Mouse (Mus musculus): ENCODE data around the gene Rmdn3.

The Rmdn3 gene

DNA sequence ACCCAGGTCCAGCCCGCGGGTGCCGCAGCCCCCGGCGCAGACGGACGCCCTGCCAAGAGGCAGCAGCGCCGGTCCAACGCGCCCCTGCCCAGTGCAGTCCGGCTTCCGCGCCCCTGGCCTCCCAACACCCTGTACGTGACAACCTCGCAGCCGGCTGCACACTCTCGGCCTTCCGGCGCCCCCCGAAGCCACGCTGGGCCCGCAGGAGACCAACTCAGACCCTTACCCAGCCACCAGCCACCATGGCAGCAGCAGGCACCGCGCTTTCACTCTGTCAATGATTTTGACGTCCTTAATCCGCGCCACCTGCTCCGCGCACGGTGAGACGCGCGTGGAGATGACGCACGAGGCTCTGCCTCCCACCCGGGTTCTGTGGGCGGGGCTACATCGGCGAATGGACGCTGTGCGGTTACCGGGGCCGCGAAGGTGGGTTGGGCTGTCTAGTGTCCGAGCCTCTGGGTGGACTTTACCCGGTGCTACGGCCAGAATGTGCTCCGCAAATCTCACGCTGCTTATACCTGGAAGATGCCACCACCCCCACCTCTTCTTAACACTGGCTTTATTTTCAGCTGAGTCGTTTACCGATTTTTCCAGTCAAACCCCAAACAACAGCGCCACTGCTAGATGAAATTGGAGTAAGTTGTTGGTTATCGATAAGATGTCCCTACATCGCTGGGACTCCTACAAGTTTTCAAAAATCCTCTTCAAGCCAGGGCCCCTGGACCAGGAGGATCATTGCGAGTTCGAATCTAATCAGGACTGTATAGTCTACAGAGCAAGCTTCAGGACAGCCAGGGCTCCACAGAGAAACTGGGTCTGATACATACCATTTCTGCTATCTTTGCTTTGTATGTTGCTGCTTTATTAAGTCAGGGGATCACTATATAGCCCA lies at the start of gene Rmdn3:
Gene Rmdn3, minus strand, starts transcription at position 354 of the 892 bp plus-strand sequence.
- ATAC-seq (ENCODE audit: low TSS enrichment), result peak; percentile 93

DNA sequence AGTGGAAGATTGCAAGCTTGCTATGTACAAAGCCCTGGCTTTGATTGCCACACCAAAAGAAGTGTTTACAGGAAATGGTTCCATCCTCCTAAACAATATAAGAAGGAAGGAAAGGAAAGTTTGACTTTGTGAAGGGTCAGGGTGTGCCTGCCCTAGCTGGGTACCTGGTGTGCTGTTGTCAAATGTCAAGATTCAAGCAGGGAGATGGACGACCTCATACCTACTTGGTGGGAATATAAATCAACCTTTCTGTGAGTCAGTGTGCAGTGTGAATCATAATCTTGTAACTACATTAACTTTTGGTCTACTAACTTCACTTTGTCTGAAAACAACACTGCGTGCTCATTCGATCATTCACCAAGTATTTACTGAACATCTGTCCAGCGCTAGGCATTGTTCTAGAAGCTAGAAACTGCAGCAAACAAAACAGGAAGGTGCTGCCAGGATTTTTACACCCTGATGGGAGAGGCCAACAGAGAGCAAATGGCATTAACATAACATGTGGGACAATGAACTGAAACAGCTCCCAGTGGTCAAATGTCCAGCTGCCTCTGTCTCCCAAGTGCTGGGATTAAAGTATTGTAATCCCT lies 47.1 kb upstream of the Rmdn3 start:
- no peak for ATAC-seq (ENCODE audit: low TSS enrichment)

DNA sequence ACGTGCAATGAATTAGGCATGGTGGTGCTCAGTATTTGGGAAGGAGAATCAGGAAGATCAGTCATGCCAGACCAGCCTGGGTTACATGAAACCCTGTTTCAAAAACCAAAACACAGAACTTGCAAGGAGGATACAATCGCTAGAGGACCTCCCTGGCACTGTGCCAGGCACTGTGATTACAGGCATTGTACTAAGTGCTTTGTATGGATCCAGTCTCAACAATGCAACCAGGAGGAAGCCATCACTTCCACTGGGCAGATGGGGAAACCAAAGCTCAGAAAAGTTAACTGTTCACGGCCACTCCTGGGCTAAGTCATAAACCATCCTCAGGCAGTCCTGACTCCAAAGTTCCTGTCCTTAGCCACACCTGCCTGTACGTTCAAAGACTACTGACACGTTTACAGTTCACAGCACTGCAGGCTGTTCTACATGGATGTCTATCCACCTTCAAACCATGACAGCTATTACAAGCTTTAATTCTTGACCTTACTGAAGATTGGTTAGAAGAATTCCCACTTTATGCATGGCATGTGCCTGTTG lies 46.1 kb upstream of the Rmdn3 start:
- no peak for ATAC-seq (ENCODE audit: low TSS enrichment)

DNA sequence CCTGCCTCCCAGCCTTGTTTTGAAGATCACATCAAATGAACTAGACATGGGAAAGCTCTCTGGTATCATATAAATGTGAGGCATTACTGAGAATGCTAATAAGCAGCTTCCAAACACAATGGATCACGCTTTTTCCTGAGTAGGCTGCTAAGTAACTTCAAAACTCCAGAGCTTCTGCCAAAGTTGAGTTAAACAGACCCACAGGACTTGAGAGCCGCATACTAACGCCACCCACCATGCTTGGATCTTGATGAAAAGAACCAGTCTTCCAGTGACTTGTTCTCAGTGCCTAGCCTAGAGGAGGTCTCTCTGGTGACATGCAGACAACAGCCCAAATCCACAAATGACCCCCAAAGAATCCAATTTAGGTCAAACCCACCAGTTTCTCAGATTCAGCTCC lies 42.1 kb upstream of the Rmdn3 start:
- ATAC-seq (ENCODE audit: low TSS enrichment), result peak; percentile 62

DNA sequence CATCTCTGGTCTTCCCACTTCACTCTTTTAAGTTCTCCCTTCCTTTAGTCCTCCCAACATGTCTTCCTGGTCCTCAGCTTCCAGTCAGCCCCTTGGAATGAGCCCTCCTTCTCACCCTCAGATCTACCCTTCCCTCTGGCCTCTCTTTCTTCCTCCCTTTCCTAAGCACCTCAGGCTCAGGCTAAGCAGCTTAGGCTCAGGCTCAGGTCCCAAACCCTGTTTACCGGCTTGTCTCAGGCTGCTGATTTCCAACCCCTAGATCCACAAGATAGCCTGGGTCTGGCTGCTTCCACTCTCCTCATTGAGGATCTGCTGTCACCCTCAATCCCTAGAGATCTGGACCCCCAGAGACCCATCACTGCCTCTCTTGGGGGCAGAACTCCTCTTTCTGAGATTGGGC lies 41.2 kb upstream of the Rmdn3 start:
- ATAC-seq (ENCODE audit: low TSS enrichment), result no peak

DNA sequence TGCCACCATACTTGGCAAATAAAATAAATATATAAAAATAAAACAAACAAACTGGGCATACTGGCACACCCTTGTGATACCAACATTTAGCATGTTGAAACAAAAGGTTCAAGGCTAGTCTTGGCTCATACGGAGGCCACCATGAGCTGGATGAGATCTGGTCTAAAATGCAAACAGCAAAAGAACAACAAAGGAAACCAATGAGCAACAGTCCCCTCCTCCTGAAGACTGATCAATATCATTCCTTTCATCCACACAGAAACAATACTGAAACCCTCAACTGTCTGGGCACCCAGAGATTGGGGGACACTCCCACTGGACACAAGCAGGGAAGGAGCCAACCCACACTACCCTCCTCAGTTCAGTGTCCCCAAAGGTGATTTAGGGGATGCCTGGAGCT lies 40.7 kb upstream of the Rmdn3 start:
- no peak for ATAC-seq (ENCODE audit: low TSS enrichment)

DNA sequence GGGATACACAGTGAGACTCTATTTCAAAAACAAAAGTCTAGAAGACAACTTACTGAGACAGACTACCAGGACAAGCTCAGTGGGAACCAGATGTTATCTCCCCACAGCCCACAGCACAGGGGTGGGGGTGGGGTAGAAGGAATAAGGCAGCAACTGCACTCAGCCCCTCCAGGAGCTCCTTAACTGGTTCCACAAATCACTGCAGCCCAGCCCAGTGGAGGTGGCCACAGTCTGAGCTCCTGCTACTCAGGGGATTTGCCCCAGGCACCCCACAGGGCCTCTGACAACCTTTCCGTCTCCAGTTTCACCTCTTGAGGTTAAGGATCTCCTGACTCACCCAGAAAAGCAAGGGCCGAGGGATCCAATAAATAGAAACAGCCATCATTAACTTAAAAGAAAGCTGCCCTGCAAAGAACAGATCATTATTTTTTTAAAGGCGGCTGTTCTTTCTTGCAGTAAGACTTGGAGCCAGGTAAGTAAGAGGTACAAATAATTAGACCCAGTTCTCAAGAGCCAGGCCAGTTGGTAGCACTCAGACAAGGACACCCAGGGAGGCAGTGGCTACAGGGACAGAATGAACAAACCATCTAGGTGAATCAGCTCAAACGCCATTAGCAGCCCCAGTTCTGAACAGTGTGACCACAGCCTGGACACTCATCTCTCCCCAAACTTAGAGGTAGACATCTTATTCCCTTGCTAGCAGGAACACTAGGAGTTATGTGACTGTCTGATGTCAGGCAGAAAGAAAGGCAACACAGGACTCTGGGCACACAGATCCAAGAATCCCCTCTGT lies 39.7 kb upstream of the Rmdn3 start:
- ATAC-seq (ENCODE audit: low TSS enrichment), result no peak

DNA sequence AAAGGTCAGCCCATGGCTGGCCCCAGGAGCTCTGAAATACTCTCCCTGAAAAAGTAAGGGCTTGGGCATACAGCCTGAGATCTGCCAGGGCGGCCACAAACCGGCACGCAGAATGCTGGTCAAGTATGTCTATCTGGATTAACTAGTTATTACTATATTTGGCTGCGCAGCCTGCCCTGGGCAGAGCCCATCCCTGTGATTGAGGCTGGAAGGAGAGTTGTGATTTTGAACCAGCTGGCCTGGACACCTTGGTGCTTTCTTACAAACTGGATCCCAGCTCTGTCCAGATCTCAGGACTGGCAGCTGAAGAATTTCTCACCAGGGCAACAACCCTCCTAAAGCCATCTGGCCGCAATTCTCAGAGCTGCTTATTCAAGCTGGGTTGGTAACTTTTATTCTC lies 37.3 kb upstream of the Rmdn3 start:
- no peak for ATAC-seq (ENCODE audit: low TSS enrichment)

DNA sequence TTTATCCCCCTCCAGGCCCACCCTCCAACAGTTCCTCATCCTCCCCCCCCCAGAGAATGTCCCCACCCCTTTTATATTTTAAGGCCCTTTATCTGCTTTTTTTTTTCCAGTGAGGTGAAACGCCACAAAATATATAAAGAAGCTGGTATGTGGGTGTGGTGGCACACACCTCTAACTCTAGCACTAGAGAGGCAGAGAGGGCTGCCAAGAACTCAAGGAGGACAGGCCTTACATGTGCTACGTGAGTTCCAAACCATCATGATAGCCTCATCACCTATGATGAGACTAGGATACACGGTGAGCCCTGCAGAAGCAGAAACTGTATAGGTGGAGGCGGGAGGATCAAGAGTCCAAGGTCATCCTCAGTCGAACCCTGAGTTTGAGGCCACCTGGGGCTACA lies 34.1 kb upstream of the Rmdn3 start:
- ATAC-seq (ENCODE audit: low TSS enrichment), result no peak

DNA sequence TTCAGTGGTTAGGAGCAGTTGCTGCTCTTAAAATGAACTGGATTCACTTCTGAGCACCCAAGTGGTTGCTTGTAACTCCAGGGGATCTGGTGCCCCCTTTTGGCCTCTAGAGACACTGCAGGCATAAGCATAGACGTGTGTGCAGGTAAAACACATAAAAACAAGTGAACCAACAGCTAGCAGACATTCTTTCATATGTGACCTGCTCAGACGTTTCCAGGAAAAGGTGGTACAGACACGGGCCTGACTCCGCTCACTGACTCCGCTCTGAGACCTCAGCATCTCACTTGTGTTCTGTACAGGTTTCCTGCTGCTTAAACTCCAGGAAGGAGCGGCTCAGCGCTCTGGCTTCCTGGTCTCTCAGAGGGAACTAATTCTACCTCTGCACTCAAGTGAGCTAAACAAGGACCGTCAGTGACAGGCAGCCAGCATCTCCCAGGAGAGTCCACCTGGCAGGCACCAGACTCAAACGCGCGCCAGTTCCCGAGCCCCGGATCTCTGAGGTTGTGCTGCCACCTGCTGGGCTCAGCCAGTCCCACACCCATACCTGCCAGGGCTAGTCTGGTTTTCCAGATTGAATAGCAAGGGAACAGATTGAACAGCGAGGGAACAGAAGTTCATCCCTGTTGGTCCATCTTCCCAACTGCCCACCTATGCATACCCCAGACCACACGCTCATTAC lies 32.3 kb upstream of the Rmdn3 start:
- peak; percentile 95 for ATAC-seq (ENCODE audit: low TSS enrichment)

DNA sequence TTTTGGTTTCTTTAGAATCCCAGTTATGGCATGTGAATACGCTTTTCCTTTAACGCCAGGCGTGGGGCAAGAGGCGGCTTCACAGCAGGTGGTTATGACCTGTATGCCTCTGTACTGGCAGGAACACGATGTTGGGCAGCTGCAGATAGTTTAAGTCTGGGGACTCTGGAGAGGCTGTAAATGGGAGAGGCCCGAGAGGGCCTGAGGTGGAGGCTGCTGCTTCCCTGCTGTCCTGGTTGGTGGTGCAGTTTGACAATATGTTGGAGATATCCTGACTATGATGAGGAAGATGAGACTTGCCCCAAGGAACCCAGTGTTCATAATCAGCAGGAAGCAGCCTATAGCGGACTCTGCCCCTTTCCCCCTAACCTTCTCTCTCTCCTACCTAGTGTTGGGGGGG lies 26.1 kb upstream of the Rmdn3 start:
- ATAC-seq (ENCODE audit: low TSS enrichment), result no peak

DNA sequence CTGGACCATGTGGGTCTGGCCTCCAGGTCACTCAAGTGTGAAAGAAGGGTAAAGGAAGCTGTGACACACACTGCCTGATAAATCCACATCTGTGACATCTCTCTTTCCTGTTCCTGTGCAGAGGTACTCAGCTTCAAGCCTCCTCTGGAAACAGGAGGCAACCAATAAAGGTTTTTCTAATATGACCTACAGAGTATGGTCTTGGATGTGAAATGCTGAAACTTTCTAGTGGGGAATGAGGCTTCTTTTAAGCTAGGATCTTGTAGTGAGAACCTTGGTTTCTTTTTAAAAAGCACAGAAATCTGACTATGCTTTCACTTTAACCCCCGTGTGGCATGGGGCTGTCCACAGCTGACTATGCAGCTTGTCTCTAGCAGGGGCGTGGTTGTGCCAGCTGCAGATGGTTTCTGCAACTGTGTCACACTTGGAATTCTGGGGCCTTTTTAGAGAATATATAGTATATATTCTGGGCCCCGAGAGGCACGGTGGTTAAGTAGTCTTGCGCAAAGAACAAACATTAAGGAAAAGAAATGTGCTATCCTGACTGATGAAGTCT lies 20.6 kb upstream of the Rmdn3 start:
- no peak for ATAC-seq (ENCODE audit: low TSS enrichment)

DNA sequence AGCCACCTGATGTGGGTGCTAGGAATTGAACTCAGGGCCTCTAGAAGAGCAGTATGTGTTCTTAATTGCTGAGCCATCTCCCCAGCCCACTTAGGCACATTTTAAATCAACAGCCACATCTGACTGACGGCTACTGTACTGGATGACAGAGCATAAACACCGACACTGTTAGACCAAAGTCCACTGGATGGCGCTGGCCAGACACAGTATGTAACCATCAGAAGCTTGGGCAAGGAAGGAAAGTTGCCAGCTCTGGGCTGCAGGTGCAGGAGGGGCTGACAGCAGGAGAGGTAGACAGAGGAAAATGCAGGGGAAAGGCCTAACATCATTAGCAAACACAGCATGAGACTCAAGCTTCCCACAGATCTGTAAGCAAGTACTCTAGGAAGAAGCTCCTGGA lies 19.9 kb upstream of the Rmdn3 start:
- no peak for ATAC-seq (ENCODE audit: low TSS enrichment)

DNA sequence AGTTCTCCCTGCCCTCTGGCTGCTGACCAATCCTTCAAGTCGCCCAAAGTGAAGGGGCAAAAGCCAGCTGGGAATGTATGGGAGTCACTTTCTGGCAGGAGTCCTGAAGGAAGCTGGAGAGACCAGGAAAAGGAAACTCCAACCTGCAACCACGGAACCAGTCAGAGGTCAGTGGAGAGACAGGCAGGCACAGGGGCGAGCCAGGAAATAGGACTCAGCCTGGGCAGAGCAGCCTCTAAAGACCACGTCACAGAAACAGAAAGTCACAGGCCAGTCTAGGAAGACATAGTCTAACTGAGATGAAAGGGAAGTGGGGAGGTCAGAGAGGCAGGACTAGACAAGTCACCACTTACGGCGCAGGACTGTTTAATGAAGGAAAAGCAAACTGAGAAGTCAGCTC lies 18.8 kb upstream of the Rmdn3 start:
- ATAC-seq (ENCODE audit: low TSS enrichment), result no peak

DNA sequence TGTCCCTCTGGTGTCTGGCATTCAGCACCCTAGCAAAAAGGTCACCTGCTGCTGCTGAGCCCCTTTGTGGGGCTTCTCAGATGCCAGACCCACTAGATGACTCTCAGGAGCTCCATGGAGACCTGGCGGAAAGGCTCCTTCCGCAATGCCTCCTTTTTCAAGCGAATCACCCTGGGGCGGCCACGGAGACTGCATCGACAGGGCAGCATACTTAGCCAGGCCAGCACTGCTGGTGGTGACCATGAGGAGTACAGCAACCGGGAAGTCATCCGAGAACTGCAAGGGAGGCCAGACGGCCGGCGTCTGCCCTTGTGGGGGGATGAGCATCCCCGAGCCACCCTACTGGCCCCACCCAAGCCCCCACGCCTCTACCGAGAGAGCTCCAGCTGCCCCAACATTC lies 18.0 kb upstream of the Rmdn3 start:
- no peak for ATAC-seq (ENCODE audit: low TSS enrichment)

DNA sequence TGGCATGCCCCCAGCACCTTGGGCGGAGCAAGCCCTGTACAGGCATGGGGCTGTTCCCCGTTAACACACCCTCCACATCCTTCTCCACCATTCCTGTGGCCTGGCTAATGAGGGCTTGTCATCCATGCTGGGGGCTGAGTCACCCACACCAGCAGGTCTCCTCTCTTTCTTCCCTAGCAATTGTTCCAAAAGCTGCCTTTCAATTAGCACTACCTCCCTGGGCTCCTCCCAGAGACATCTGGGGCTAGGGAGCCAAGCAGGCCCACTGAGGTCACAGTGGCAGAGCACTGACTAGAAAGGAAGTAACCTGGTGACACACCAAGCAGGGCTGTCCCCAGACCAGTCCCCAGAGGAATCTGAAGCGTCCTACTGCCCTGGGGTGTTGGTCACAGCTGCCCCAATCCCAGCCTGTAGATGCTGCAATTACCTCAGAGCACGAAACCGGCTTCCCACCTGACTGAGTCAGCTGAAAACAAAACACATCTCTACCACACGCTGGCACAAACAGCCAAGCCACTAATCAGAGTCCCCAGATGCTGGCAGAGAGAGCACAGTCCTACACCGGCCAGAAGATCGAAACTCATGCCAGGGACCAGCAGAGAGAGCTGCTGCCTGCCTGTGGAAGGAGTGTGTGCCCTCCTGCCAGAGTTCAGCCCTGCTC lies 17.3 kb upstream of the Rmdn3 start, which contains the start of gene Gm14137:
Gene Gm14137, plus strand, starts transcription at position 519 of the 661 bp plus-strand sequence.
- ATAC-seq (ENCODE audit: low TSS enrichment), result no peak

DNA sequence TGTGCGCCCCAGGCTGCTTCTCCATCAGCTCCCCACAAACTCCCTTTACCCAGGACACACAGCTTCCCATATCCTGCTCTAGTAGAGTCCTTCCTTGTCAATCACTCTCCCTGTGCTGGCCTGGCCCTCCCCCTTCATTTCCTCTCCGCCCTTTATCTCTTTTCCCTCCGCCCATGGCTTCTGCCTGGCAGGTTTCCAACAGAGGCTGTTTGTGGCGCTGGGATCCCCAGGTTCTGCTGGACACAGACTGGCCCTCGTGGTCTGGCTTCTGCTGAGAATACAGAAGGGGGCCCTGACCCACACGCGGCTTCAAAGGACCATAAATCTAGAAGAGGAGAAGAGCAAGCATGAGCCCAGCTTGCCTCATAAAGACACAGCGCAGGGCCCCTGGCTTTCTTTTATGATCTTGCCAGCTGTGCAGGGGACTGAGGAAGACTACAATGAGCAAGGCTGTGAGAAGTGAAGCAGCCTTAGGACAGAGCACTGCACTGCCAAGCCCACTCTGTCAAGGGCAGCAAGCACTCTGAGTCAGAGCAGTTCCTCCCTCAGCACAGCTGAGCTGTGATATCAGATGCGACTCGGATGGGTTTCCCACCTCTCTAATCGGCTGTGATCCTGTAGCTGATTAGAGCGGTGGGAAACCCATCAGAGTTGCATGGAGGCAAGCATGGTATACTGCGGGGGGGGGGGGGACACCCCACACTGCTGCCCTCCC lies 16.2 kb upstream of the Rmdn3 start:
- peak; percentile 26; the same call in 1 of the 2 replicates for ATAC-seq (ENCODE audit: low TSS enrichment)

DNA sequence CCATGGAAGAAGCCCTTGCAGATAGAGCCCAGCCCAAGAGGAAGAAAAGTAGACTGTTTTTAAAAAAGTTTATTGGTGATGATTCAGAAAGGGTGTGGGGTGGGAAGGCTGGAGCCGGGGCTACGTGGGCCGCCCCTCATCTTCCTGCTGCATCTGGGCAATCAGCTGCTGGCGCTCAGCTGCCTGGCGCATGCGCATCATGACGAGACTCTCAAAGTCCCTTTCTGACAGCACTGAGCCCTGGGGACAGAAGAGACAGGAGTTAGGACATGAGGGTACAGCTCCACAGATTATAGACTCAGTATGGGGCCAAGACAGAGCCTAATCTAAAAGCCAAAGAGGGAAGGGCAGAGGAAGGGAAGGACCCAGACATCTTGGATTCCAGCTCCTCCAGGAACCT lies 15.6 kb upstream of the Rmdn3 start:
- no peak for ATAC-seq (ENCODE audit: low TSS enrichment)

DNA sequence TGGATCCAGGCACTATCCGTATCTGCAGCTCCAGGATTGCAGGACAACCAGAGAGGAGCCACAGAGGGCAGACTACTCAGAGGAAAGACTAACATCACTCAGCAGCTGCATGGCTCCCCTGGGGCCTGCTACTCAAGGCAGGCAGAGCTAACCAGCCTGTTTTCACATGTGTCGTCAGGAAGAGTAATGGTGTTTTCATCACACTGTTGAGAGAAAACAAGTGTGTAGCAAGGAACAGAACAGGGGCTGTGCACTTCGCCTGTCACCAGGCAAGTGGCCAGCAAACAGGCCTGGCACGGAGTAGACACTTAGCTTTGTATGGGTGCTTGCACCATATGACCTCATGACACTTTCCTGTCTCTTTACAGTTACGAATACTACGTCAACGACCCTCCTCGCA lies 14.7 kb upstream of the Rmdn3 start:
- no peak for ATAC-seq (ENCODE audit: low TSS enrichment)

DNA sequence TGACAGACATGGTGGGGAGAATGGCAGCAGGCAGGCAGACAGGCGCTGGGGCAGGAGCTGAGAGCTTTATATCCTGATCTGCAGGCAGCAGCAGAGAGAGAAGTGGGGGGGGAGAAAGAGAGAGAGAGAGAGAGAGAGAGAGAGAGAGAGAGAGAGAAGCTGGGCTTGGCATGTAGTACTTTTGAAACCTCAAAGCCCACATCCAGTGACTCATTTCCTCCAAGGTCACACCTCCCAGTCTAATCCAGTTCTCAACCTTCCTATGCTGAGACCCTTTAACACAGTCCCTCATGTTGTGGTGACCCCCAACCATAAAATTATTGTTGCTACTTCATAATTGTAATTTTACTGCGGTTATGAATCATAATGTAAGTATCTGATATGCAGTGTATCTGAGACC lies 13.4 kb upstream of the Rmdn3 start:
- ATAC-seq (ENCODE audit: low TSS enrichment), result no peak
